Mouse (Mus musculus): ENCODE results near the gene Lingo2. TPM values are rescaled to one million over a fixed set of nuclear protein-coding genes. Genes with fewer than 3 reads are reported as not detected.
"Not testable (repeated sequence)": the region's sequence is repeated elsewhere in the genome, so short reads cannot be mapped to it uniquely, and the experiment has no call there.

Lingo2 gene
- total RNA-seq, 2 experiments from 2014 or later = not detected

DNA sequence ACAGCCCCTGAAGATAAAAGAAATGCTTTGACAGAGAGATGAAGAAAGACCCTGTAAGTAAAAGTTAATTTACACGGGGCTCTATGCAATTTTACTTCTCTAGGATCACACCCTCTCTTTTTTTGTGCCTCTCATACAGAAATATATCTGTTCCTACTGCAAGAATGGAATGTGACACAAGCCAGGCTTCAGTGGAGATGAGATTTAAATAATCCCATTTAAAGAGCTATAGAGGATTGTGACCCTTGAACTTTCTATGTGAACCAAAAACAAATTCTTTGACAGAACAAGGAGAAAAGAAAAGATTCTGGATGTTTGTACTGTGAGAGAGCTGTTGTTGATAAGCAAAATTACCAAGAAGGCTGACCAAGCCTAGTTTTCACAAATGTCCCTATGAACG is 1247.4 kb downstream of the Lingo2 start:
- no peak for ATAC-seq (replicated peaks; ENCODE audit: low FRiP score, poor library complexity, severe bottlenecking)

- ATAC-seq (replicated peaks; ENCODE audit: low FRiP score, poor library complexity, severe bottlenecking) = no peak
Measured at GRCm38 (mm10) chr4:35702661-35703060, 1248.9 kb downstream of the Lingo2 start.

DNA sequence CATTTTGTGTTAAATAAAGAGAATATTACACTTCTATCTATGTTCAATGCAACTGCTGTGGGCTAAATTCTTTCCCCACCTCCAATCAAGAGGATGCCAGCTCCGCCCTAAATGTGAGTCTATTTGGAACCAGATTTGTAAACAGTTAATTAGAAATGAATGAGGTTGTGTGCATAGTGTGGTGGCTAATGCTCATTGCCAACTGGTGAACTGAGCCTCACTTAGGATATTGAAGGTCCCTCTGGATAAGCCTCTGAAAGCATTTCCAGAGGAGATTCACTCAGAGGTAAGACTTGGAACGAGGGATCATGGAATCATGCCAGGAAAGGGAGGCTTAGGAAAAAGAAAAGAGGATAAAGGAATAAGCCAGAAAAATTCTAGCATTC is 1256.4 kb downstream of the Lingo2 start:
- ATAC-seq (replicated peaks; ENCODE audit: low FRiP score, poor library complexity, severe bottlenecking) = no peak

DNA sequence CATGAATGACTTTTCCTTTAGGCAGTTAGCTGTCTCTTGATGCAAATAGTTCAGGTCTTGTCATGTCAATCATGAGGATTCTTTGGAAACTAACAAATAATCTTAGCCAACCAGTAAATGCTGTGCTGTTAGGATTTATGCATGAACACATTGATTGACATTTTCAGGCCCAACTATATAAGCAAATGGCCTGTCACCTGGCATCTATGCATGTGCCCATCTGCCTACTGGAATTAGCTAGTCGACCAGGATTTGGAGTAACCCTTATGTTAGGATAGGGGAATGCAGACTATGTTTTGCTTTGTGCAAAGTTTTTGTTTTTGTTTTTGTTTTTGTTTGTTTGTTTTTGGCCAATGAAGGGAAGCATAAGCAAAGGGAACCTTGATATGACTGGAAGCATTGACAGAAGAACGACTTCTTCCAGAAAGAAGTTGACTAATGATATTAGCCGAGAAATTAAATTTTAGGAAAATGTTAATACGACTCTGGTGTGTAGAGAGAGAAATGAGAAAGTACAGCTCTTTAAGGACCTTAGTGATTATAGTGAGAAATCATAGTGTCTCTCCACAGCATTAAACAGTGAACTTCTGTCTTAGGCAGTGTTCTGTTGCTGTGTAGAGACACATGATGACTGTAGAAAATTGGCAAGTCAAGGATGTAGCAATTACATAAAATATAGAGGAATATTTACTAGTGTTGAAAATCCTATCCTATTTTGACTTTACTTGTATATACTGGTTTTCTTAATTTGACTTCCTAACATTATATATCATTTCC is 1257.0 kb downstream of the Lingo2 start:
- no peak for ATAC-seq (replicated peaks; ENCODE audit: low FRiP score, poor library complexity, severe bottlenecking)

GRCm38 (mm10) chr4:35690521-35690920 is 1261.0 kb downstream of the Lingo2 start:
- ATAC-seq (replicated peaks; ENCODE audit: low FRiP score, poor library complexity, severe bottlenecking) = no peak

DNA sequence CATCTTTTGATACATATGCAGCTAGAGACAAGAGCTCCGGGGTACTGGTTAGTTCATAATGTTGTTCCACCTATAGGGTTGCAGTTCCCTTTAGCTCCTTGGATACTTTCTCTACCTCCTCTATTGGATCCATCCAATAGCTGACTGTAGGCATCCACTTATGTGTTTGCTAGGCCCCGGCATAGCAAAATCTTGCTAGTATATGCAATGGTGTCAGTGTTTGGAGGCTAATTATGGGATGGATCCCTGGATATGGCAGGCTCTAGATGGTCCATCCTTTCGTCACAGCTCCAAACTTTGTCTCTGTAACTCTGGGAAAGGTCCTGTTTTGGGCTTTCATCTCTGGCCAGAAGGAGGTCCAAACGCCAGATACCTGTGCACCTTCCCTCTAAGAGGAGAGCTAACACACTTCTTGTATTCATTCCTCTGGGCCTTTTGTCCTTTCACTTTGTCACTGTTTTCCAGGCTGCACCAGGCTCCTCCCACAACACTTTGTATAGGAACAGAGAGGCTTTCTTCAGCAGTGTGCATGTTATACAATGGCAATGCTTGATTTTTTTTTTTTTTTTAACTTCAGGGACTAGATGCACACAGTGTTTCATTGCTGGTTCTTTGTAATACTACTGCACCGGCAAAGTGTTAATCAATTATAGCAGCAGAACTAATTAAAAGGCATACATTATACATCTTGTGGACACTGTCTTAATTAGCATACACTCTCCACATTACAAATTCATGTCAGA is 1262.9 kb downstream of the Lingo2 start:
- ATAC-seq (replicated peaks; ENCODE audit: low FRiP score, poor library complexity, severe bottlenecking) = not testable (repeated sequence)

Data from erythroid progenitor cell, adult 5-6 weeks (primary cell).